Mouse (Mus musculus): ENCODE data around the gene Ufsp1. TPM values are rescaled to one million over a fixed set of nuclear protein-coding genes. Genes with fewer than 3 reads are reported as not detected.
"Not testable (repeated sequence)": the region's sequence is repeated elsewhere in the genome, so short reads cannot be mapped to it uniquely, and the experiment has no call there.

Gene Ufsp1
- 10 to 100 TPM in 2 of 4 experiments, 1 to 10 TPM in 2; 7.7 to 10.4 (median 9.7) TPM for total RNA-seq (2022)

- peak; percentile 93 for DNase-seq (ENCODE audit: low spot score)
These were observed at the start of gene Ufsp1 for GRCm38 (mm10) chr5:137293839-137294743. Gene Ufsp1, plus strand, starts transcription at chr5:137294629.

DNA sequence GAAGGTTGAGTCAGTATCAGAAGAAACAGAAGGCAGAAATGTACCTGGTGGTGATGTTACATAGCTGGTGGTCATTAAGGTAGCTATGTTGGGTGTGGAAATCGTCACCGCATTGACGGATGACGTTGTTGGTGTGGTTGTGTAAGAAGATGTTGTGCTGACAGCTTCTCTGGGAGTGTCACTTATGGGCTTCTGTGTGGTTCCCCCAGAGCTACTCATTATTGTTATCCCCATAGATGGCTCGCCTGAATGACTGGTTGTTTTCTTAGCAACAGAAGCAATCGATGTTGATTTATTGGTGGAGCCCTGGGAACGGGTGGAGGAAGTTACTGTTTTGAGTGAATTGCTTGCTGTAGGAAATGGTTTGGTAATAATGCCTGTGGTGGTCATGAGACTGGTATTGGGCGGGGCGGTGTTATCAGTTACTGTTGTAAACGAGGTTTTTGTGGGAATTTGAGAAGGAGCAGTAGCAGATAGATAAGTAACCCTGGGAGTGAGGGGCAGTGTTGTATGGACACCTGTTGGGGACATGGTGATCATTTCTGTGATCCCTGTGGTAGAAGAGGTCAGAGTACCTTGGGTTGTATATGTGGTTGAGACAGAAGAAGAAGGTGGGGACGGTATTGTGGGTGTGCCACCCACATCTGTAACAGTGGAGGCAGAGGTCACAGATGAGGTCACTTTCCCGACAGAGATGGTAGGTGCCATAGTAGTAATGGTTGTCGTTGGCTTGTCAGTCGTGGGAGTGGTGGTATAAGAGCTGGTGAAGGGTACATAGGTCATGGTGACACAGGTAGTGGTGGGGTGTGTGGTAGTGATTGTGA is 30.3 kb upstream of the Ufsp1 start:
- no peak for DNase-seq (ENCODE audit: low spot score)

GRCm38 (mm10) chr5:137264787-137265186 is 29.6 kb upstream of the Ufsp1 start:
- no peak for DNase-seq (ENCODE audit: low spot score)

DNA sequence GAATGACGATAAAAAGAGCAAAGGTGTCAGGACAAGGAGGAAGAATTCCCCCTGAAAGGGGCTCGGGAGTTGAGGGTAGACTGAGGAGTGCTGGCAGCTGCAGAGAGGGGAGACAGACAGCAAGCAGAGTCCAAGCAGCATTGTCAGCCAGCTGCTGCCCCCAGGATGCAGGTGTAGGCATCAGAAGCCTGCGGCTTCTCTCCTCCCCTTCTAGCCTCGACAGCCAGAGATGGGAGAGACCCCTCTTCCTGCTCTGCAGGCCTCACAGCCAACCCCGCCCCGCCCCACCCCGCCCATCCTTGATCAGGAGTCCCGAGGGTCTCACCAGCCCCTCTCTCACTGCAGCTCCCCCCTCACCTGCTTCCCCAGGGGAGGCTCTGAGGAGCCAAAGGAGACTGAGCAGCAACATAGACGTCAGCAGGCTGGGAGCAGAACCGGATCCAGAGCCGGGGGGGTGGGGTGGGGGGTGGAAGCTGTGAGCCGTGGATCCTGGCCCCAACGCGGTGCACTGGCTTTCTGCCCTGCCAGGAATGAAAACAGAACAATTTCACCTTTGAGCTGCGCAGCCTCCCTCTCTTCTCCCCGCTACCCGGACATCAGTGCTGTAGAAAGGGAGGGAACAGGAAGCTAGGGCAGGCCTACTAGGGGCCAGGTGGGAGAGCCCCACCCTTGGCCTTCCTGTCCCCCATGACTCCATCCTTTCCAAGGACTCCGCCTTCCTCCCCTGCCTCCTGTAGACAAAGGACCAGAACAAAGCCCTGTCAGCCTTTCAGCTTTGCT is 26.1 kb upstream of the Ufsp1 start:
- peak; percentile 62 for DNase-seq (ENCODE audit: low spot score)

GRCm38 (mm10) chr5:137277360-137278342 is 16.8 kb upstream of the Ufsp1 start:
- no peak for DNase-seq (ENCODE audit: low spot score)

DNA sequence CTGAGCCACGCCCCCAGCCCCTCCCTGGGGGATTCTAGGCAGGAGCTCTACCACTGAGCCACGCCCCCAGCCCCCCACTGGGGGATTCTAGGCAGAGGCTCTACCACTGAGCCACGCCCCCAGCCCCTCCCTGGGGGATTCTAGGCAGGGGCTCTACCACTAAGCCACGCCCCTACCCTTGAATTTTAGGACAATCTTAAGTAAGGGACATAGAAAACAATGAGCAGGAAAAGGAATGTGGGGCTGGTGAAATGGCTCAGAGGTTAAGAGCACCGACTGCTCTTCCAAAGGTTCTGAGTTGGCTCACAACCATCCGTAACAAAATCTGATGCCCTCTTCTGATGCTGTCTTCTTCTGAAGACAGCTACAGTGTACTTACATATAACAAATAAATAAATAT is 10.0 kb upstream of the Ufsp1 start:
- not testable (repeated sequence) for DNase-seq (ENCODE audit: low spot score)

GRCm38 (mm10) chr5:137285045-137285444 is 9.4 kb upstream of the Ufsp1 start:
- DNase-seq (ENCODE audit: low spot score) = no peak

- DNase-seq (ENCODE audit: low spot score) = no peak
These were observed 8.4 kb upstream of the Ufsp1 start for GRCm38 (mm10) chr5:137285986-137286385.

- DNase-seq (ENCODE audit: low spot score) = peak; percentile 92
These were observed 7.8 kb upstream of the Ufsp1 start for GRCm38 (mm10) chr5:137286655-137287031.

GRCm38 (mm10) chr5:137287032-137287952 is 7.1 kb upstream of the Ufsp1 start, which contains the start of gene Ache:
Gene Ache, plus strand, starts transcription at chr5:137287519.
- no peak for DNase-seq (ENCODE audit: low spot score)

- no peak for DNase-seq (ENCODE audit: low spot score)
These were observed 6.3 kb upstream of the Ufsp1 start for GRCm38 (mm10) chr5:137287953-137288743.

DNA sequence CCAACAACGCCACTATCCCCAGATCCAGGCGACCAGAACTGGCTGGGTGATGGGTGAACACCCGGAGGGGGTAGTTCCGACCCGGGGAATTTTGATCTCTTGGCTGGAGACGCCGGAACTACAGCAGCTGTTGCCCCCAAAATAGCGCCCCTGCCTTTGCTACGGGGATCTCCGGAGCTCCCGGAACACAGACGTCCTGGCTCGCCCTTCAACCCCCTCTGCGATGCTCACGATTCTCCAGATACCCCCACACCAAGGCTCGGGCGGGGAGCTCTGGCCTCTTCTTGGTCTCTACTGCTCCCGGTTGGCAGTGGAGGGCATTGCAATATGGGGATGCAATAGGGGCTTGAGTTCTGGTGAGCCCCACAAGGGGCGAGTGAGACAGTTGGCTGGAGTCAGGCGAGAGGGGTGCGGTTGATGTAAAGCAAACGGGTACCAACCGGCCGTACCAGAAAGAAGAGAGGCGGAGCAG is 5.4 kb upstream of the Ufsp1 start:
- no peak for DNase-seq (ENCODE audit: low spot score)

DNA sequence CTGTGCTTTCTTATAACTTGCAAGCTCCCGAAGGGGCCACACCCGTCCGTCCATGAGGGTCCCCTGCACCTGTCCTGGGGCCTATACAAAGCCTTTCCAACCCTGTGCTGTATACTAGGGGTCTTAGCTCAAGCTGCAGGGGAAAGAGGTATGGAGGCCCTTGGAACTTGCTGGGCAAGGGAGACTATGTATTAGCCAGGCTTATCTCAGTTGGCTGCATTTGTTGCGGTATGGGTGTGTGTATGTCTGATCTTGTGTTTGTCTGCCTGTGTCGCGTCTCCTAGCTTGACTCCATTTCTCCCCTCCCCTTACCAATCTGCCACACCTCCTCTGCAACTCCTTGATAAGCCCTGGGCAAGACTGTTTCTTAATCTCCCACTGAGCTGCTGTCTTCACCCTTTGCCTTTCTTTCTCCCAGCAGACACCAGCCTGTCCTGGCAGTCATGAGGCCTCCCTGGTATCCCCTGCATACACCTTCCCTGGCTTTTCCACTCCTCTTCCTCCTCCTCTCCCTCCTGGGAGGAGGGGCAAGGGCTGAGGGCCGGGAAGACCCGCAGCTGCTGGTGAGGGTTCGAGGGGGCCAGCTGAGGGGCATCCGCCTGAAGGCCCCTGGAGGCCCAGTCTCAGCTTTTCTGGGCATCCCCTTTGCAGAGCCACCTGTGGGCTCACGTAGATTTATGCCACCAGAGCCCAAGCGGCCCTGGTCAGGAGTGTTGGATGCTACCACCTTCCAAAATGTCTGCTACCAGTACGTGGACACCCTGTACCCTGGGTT is 4.7 kb upstream of the Ufsp1 start:
- DNase-seq (ENCODE audit: low spot score) = no peak

DNA sequence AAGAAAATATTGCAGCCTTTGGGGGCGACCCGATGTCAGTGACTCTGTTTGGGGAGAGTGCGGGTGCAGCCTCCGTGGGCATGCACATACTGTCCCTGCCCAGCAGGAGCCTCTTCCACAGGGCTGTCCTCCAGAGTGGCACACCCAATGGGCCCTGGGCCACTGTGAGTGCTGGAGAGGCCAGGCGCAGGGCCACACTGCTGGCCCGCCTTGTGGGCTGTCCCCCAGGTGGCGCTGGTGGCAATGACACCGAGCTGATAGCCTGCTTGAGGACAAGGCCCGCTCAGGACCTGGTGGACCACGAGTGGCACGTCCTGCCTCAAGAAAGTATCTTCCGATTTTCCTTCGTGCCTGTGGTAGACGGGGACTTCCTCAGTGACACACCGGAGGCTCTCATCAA is 3.8 kb upstream of the Ufsp1 start:
- DNase-seq (ENCODE audit: low spot score) = no peak

- no peak for DNase-seq (ENCODE audit: low spot score)
These were observed 3.0 kb upstream of the Ufsp1 start for GRCm38 (mm10) chr5:137291381-137291926.

DNA sequence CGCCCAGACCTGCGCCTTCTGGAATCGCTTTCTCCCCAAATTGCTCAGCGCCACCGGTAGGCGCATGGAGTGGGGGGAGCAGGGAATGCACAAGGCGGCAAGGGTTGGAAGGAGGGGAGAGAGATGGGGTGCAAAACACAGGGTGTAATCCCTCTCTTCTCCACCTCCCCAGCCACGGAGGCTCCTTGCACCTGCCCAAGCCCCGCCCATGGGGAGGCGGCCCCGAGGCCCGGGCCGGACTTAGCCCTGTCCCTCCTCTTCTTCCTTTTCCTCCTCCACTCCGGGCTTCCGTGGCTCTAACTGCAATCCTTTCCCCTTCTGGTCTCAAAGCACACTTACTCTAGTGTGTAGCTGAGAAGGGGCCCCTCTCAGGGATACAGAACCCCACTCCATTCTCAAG is 1.1 kb upstream of the Ufsp1 start:
- DNase-seq (ENCODE audit: low spot score) = peak; percentile 64

- DNase-seq (ENCODE audit: low spot score) = no peak
These were observed 290 bp downstream of the Ufsp1 start for GRCm38 (mm10) chr5:137294744-137295093.
